Mouse (Mus musculus) lung, adult 2 months (tissue): ENCODE results near the gene Areg.

Experiments
- CTCF ChIP-seq: fragments of 200-500 bp; IDR thresholded peaks from 2 replicates; pipeline ENCODE4 v1.5.1; 2011; ENCODE audit warnings: mild to moderate bottlenecking, low read length, control low read depth; ENCODE audit not compliant: insufficient read depth
- POLR2A ChIP-seq: fragments of 200-500 bp; IDR thresholded peaks from 2 replicates; pipeline ENCODE4 v1.6.1; 2011; ENCODE audit warnings: low read depth, mild to moderate bottlenecking, control low read depth, low read length, borderline replicate concordance; ENCODE audit errors: extremely low read depth

GRCm38 (mm10) chr5:91118618-91119017 is 20.8 kb upstream of the Areg start:
- TF ChIP-seq CTCF (no peak), POLR2A (no peak)
